Mouse (Mus musculus) olfactory bulb, adult 2 months (tissue): Measurements from ENCODE around the gene Asap2.

Source experiments
- CTCF ChIP-seq: fragments of 200-500 bp; IDR thresholded peaks from 2 replicates; pipeline ENCODE4 v1.5.1; 2012; ENCODE audit warnings: low read depth, mild to moderate bottlenecking, low read length, moderate library complexity; ENCODE audit not compliant: insufficient read depth
- POLR2A ChIP-seq: fragments of 200-500 bp; IDR thresholded peaks from 2 replicates; pipeline ENCODE4 v1.6.1; 2012; ENCODE audit warnings: mild to moderate bottlenecking, low read depth, low read length, moderate library complexity; ENCODE audit not compliant: insufficient read depth

GRCm38 (mm10) chr12:21171776-21172490, 181.7 kb downstream of the Asap2 start:
- TF ChIP-seq CTCF, result no peak
- TF ChIP-seq POLR2A, result no peak
